20 mouse cellular contexts compared by ENCODE assay signal in the genomic region with DNA sequence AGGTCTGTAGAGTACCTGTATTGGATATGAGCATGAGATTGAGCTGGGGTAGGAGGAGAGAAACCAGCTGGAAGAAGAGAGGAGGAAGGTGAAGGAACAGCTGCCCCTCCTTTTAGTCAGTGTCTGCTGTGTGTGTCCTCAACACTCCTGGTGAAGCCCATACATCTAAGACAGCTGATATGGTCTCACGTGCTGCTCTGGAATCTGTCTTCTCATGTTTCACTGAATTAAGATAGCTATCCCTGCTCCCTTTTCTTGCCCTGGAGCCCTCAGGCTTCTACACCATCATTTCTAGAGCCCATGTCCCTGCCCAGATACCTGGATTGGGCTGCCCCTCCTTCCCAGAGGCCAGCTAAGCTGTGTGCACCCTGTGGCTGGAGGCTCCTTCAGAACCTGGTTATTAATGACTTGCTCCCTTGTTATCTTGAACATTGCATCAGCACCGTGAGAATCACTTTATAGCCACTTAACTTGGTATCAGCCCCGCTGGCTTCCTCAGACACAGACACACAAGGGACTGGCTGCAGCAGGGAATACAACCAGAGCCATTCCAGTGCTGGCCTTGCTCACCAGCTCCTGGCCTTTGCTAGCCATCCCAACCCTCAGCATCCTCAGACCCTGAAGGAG.
"Had no signal": no experiment of that assay in that cellular context is flagged by ENCODE, and none has a peak within 500 bp of the region (broad histone marks: within the 10 kb centered on the region; RNA-seq: fewer than 3 reads in every experiment).

No protein-coding gene starts in this region.

- H3K27me3 ChIP-seq: midbrain, embryonic 15.5 days; neural tube, embryonic 15.5 days had no signal

- ATAC-seq: lung, postnatal 0 days; midbrain, embryonic 15.5 days had no signal

- H3K36me3 ChIP-seq: kidney, embryonic 15.5 days; liver, embryonic 13.5 days; midbrain, embryonic 15.5 days; neural tube, embryonic 12.5 days; neural tube, embryonic 15.5 days had no signal

- H3K9ac ChIP-seq: kidney, embryonic 15.5 days; liver, embryonic 13.5 days; lung, embryonic 14.5 days; midbrain, embryonic 15.5 days; neural tube, embryonic 12.5 days; neural tube, embryonic 15.5 days had no signal

- DNase-seq: kidney, adult 8-10 months; kidney, postnatal 10 days; kidney, postnatal 36 days; layer of hippocampus, postnatal 36 days; liver, embryonic 13.5 days; lung, embryonic 14.5 days; right cerebral cortex, adult 18-20 months; right cerebral cortex, postnatal 14 days; right cerebral cortex, postnatal 4 days; thymus, adult 2 months; thymus, postnatal 4 days had no signal

- H3K27ac ChIP-seq: kidney, embryonic 15.5 days; left cerebral cortex, adult 2 months; liver, embryonic 13.5 days; macrophage; midbrain, embryonic 15.5 days; neural tube, embryonic 12.5 days; neural tube, embryonic 15.5 days; stomach, postnatal 0 days had no signal

- H3K9me3 ChIP-seq: kidney, embryonic 15.5 days; liver, embryonic 13.5 days; midbrain, embryonic 15.5 days; neural tube, embryonic 12.5 days; neural tube, embryonic 15.5 days had no signal

- H3K4me2 ChIP-seq: kidney, embryonic 15.5 days; liver, embryonic 13.5 days; lung, embryonic 14.5 days; midbrain, embryonic 11.5 days; midbrain, embryonic 15.5 days; neural tube, embryonic 12.5 days; neural tube, embryonic 15.5 days had no signal

- H3K4me1 ChIP-seq: midbrain, embryonic 15.5 days; neural tube, embryonic 15.5 days had no signal

- H3K4me3 ChIP-seq: kidney, embryonic 15.5 days; left cerebral cortex, adult 2 months; liver, embryonic 13.5 days; midbrain, embryonic 15.5 days; neural tube, embryonic 12.5 days; neural tube, embryonic 15.5 days had no signal
